Mouse (Mus musculus): ENCODE data around the gene Arhgef40.
"Not testable (repeated sequence)": the region's sequence is repeated elsewhere in the genome, so short reads cannot be mapped to it uniquely, and the experiment has no call there.

Gene Arhgef40

DNA sequence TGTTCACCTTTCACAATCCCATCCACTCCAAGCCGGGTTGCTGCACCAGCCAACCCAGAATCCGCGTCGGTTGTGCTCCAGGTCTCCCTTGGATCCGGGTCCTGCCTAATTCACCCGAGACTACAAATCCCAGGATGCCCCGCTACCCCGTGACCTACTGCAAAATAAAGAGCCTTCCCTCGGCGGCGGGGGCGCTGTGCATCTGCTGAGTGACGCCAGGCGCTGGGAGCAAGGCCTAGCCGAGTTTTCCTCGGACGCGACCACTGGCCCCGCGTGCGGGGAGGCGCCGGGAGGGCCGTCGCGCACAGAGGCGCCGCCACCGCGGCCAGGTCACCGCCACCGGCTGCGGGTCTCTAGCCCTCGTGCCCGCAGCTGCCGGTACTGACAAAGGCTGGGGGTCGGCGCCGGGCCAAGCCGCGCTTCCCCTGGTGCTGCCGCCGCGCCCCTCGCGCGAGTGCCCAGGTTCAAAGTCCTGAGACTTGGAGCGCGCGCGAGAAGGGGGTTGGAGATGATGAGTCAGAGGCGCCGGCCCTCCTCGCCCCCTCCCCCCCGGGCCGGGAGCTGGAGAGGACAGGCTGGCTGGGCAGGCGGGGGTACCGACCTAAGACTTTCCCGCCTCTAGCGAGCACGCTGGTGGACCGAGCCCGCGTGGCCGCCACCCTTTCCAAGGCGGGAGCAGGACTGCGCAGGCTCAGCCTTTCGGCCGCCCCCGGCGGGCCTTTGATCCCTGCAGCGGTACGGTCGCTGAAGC is 35.2 kb downstream of the Arhgef40 start:
- peak; percentile 98 for DNase-seq

GRCm38 (mm10) chr14:52020486-52021137 is 36.1 kb downstream of the Arhgef40 start, which contains the start of gene Zfp219:
Gene Zfp219, minus strand, starts transcription at chr14:52020733.
- DNase-seq: no peak

DNA sequence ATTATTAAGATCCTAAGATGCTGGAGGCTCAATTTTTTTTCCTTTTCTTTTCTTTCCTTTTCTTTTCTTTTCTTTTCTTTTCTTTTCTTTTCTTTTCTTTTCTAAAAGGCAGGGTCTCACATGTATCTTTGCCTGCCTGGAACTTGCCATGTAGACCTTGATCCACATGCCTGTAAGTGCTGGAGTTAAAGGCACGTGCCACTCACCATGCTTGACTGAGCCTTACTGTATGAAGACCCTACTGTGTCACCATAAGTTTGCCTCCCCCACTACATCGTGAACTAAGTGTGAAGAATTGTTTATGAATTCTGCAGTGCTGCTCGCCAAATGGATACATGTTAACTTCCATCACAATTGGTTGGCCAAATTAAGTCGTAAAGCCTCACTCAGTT is 36.6 kb downstream of the Arhgef40 start:
- peak; percentile 21 for DNase-seq

DNA sequence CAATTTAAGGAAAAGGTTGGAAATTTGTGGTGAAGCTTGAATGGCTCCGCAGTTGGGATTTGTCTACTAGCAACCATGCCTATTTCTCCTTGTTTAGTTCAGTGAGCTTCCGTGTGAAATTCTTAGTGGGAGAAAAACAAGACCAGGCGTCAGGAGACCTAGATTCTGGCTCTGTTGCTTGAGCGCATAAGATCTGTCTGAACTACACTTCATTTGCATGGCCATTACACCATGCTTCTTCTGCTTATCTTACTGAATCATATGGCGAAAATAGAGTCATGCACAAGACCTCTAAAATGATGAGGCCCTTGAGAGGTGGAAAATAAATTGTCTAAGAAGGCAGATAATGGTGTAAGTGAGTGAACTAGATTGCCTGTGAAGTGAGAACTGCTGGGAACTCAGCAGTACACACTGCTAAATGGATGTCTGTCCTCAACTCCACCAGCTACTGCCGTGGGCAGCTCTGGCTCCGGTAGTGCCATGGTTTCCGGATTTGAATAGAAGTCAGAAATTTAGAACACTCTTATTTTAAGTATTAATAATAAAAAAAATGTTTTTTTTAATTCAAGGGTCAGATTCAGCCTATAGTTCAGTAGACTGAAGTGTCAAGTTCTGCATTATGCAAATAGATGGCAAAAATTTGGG is 37.2 kb downstream of the Arhgef40 start:
- DNase-seq: no peak

DNA sequence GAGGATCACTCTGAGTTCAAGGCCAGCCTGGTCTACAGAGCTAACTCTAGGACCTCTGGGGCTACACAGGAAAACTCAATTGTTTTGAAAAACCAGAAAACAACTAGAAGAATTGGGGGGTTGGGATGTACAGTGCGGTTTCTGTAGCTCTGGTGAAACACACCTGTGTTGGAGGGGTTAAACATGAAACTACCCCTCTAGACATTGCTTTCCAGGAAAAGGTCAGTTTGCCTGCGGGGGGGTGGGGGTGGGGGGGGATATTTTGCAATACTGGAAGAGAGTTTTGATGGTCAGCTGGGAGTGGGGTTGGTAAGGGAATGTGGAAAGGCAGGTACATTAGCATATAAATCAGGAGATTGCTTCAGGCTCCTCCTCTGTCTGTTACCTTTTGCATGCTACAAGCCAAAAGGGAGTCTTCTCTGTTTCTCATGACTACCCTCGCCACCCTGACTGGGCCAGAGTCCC is 37.8 kb downstream of the Arhgef40 start:
- DNase-seq: no peak

GRCm38 (mm10) chr14:52022709-52023459 is 38.4 kb downstream of the Arhgef40 start:
- DNase-seq: peak; percentile 84

GRCm38 (mm10) chr14:52024133-52024532 is 39.6 kb downstream of the Arhgef40 start:
- DNase-seq: no peak

DNA sequence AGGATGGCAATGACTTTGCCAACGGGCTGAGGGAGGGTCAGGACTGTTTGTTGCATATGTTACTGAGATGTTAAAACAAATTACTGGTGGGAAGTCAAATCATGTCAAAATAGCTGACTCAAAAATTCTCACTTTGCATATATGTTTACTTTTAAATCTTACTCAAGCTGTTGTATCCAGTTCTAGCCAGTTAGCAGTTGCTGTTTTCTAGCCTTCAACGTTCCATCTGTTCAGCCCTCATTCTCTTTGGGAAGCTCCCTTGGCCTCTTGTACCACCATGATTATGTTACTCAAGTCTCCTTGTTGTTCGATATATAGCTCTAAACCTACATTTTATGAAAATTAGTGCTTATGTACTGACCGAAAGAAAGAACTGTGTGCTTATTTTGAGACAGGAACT is 41.8 kb downstream of the Arhgef40 start:
- DNase-seq: no peak

GRCm38 (mm10) chr14:52035926-52036325 is 51.4 kb downstream of the Arhgef40 start:
- no peak for DNase-seq

- DNase-seq: no peak
Observed at GRCm38 (mm10) chr14:52039332-52039731, 54.8 kb downstream of the Arhgef40 start.

DNA sequence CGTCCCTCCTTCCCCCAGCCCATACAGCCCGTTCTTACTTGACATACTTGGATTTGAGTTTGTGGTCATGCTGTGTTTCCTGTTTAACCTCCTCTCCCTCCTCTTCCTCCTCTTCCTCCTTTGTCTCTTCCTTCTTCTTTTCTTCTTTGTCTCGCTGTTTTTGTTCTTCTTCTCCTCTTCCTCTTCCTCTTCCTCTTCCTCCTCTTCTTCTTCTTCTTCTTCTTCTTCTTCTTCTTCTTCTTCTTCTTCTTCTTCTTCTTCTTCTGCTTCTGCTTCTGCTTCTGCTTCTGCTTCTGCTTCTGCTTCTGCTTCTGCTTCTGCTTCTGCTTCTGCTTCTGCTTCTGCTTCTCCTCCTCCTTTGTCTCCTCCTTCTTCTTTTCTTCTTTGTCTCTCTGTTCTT is 57.8 kb downstream of the Arhgef40 start, which contains the start of gene Olfr221:
Olfr221 (minus strand) TSS at position 101 of the 400 bp plus-strand sequence.
- not testable (repeated sequence) for DNase-seq

DNA sequence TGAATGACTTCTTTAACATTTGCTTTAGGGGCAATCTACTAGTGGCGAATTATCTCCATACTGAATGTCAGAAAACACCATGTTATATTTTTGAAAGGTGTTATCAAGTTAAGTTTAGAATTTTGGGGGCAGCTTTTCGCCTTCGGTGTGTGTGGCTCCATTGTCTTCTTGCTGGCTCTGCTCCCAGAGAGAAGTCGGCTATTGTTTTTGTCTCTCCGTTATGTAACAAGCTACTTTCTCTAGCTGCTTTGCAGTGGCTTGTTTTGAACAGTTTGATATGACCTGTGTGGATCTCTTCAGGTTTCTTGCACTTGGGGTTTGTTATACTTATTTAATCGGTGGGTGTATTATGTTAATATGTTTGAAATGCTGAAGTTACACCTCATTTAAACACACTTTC is 58.9 kb downstream of the Arhgef40 start:
- no peak for DNase-seq

DNA sequence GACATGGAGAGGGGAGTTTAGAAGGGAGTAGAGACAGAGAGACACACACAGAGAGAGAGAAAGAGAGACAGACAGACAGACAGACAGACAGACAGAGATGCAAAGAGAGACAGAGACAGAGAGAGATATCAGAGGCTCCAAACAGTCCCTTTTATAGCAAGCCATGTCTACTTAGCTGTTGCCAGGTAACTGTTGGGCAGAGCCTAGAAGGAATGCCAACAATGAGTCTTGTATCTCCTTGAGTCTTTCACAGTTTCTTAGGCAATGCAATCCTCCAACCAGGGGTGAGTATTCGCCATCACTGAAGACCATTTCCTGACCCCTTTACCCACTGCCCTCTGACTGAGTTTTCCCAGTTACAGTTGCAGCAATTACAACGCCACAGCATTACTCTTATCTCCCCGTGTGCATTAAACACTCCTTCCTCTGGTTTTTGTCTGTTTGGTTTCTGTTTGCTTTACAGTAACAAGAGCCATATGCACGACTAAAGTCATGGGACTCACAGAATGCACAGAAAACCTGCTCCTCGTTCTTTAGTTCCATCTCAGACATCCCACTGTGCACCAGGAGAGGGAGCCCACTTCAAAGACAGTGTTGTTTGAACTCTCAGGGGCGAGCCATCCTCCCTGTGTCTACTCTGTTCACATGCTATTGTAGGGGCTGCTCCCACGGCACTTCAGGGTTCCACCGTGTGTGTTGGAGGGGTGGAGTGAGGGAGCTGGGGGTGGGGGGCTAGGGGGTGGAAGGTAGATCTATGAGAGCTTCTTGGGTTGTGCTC is 60.6 kb downstream of the Arhgef40 start:
- DNase-seq: peak; percentile 45

GRCm38 (mm10) chr14:52045966-52046565 is 61.5 kb downstream of the Arhgef40 start:
- no peak for DNase-seq

GRCm38 (mm10) chr14:52052720-52053119 is 68.2 kb downstream of the Arhgef40 start:
- not testable (repeated sequence) for DNase-seq
